Mouse (Mus musculus) right cerebral cortex, postnatal 36 days (tissue): ENCODE data around the gene Nt5c3b.

Experiments
- DNase-seq, 2 experiments: peaks; one replicate each; pipeline ENCODE4 v3.0.0; 2022; ENCODE audit warnings: low spot score in 2 of 2, mixed read lengths in 1 of 2

Gene Nt5c3b

DNA sequence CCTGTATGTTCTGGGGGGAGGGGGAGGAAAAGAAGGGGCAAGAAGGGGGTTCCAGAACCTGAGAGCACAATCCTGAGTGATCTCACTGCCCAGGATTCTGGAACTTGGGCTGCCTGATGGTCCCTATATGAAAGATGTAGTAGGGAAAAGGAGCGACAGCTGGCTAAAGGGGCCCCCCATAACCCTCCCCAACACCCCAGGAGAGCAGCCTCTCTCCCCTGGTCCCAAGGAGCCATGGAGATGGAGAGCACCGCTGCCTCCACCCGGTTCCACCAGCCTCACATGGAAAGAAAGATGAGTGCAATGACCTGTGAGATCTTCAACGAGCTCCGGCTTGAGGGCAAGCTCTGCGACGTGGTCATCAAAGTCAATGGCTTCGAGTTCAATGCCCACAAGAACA lies at the start of gene Nt5c3b, which contains the start of gene Klhl10:
TSS of gene Nt5c3b (minus strand) at position 12 of the 400 bp plus-strand sequence.
TSS of gene Klhl10 (plus strand) at position 121 of the 400 bp plus-strand sequence.
- no peak for DNase-seq

GRCm38 (mm10) chr11:100490951-100491350 lies 49.3 kb upstream of the Nt5c3b start:
- no peak for DNase-seq

DNA sequence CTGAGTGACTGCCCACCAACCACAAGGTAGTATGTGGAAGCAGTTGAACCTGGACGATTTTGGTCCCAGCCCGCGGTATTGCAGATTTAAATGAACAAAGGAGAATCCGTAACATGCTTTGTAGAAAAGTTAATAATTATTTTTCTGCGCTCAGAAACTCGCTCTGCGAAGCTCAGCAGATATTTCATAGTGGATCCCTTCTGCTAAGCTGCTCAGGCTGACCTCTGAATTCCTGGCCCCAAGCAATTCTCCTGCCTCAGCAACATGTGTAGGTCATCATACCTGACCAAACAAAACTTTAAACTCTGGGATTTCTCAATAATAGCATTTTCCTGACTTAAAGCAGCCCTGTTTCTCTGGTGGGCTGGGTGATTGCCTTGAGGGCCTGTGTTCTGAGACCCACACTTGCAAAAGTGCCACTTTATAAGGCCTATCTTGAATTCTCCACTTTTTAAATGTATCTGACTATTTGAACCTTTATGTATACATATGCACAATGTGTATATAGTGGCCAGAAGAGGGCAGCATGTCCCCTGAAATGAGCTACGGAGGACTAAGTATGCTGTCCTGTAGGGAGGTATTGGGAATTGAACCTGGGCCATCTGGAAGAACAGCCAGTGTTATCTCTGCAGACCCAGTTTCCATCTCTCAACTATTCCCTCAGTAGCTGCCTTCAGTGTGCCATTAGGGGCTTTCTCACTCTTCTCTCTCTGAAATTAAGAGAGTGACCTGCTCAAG lies 44.4 kb upstream of the Nt5c3b start:
- no peak for DNase-seq

- no peak for DNase-seq
Observed at GRCm38 (mm10) chr11:100484461-100484860, 42.9 kb upstream of the Nt5c3b start.

DNA sequence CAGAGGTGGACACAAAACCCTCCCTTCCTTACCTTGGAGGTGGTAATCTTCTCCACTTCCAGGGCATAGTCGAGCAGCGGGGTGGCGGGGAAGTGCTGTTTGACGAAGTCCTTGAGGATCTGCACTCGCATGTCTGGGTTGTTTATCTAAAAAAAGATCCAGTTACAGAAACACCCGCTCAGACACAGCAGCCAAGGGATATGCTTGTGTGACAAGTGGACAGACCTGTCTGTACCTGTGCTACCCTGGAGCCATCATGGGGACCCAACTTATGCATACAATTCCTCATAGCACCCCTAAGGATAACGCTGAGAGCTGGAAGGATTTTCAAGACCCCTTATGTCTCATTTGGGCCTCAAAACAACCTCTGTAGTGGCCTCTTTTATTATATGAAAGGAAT lies 37.5 kb upstream of the Nt5c3b start:
- DNase-seq = no peak

GRCm38 (mm10) chr11:100476281-100476680 lies 34.7 kb upstream of the Nt5c3b start:
- DNase-seq = no peak

GRCm38 (mm10) chr11:100472935-100473295 lies 31.3 kb upstream of the Nt5c3b start:
- no peak for DNase-seq

GRCm38 (mm10) chr11:100472197-100472934 lies 30.8 kb upstream of the Nt5c3b start, which contains the start of gene Klhl11:
Klhl11 (minus strand) TSS chr11:100472741.
- DNase-seq = peak; percentile 79 to 83

DNA sequence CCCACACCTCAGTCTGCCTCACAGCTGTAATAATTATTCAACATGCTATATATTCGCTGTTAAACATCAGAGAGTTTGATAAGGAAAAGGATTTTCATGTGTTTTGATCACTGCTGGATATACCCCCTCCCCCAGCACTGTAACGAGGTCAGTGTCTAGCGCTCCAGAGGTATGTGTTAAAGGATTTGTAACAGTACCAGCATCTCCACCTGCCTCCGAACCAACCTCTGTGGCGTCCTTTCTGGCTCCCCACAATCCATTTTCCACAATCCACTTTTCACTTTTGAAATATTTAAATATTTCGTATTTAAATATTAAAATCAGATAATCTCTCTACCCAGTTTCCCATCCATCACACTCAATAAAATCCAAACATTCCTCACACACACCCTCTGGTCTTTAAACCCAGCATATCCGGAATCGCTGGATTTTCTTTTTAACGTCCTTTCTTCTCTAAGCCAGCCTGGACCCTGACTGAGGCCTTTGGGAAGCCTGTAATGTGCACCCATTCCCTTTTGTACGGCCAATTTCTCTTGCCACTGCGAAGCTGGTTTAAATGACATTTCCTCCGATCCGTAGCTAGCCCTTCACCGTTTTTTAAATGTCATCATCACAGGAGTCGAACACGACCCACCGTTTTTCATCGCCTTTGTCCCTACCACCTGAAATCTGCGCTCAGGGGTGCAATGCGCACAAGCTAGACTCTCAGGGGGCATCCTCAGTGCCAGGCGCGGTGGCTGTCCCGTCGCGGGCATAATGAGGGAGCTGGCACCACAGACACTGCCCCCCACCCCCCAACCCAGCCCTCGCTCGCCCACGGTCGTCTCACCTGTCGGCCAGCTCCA lies 30.0 kb upstream of the Nt5c3b start:
- DNase-seq = no peak

DNA sequence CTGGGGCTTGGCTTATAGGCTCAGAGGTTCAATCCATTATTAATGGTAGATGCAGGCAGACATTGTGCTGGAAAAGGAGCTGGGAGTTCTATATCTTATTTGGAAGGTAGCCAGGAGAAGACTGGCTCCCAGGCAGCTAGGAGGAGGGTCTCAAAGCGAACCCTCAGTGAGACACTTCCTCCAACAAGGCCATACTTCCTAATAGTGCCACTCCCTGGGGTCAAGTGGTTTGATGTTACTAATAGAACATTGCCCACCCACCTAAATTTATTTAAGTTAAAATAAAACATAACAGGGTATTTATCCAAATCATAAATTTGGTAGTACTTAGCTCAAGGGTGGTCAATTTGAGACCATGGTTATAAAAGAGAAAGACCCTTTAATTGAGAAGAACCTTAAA lies 24.2 kb upstream of the Nt5c3b start:
- no peak for DNase-seq

DNA sequence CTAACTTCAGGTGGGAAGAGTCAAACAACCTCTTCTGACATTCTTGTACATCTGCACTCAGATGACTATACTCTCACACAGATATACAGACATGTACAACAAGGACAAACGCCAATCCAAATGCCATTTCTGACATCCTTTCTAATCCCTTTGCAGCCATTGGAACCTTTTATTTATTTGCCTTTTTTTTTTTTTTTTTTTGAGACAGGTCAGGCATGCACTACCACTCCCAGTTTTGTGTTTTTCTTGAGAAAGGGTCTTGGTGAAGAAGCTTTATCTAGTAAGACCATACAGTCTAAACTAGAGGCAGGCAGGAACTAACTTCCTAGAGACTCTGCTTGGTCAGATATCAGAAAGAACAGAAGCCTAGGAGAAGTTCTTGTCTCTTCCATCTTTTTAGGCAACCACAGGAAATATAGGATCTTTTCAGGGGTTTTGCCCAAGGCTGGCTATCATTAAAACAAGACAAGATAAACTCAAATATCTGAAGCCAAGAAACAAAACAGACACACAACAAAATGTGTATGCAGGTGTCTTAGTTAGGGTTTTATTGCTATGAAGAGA lies 23.7 kb upstream of the Nt5c3b start:
- DNase-seq = no peak

DNA sequence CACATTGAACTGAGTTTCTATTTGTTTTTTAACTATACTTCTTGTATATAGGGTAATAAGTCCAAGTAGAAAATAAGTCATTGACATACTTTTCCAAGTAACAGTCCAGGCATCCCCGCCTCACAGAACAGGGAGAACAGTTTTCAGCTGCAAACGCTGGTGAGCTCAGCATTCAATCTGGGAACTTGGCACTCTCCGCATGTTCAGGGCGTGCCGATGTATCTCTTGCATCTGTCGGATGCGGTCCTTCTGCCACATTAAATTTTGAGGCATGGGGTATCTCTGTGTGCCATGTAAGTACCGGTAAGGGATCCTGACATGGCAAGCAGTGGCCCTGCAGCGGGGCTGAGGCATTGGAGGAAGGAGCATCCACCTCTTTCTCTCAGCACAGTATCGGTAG lies 21.1 kb upstream of the Nt5c3b start:
- no peak for DNase-seq

GRCm38 (mm10) chr11:100457711-100458110 lies 16.1 kb upstream of the Nt5c3b start:
- no peak for DNase-seq

DNA sequence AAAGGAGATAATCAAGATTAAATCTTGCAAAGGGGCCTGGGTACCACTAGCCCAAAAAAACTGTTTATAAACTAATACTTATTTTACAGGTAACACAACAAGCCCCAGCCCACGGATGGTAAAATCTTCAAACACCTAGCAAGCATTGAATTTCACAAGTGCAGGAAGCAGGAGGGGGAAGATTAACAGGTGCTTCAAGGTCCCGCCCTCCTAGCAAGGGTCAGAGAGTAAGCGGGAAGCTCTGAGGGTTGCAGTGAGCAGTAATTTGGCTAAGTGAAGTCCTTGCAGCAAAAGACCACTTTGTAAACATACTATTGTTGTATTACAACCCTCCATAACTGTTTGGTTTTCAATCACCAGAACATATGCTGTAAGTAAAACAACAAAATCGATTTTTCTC lies 15.6 kb upstream of the Nt5c3b start:
- no peak for DNase-seq

DNA sequence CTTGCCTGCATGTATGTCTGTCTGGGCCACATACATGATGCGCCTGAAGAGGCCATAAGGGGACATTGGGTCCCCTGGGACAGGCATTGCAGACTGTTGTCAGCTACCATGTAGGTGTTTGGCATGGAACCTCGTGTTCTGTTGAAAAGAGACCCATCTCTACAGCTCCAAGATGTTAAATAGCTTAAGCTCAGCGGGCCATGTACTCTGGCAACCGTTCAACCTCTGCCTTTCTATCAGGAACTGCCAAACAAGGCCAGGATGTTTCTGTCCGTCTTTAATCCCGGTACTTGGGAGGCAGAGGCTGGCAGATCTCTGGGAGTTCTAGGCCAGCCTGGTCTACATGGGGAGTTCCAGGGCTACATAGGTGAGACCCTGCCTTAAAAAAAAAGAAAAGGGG lies 1.0 kb upstream of the Nt5c3b start:
- no peak for DNase-seq

- peak; percentile 75 to 78 for DNase-seq
Observed at GRCm38 (mm10) chr11:100440691-100441522, 701 bp downstream of the Nt5c3b start.

GRCm38 (mm10) chr11:100437901-100438300 lies 3.7 kb downstream of the Nt5c3b start:
- DNase-seq = no peak

GRCm38 (mm10) chr11:100435678-100436246 lies 5.8 kb downstream of the Nt5c3b start:
- no peak for DNase-seq

DNA sequence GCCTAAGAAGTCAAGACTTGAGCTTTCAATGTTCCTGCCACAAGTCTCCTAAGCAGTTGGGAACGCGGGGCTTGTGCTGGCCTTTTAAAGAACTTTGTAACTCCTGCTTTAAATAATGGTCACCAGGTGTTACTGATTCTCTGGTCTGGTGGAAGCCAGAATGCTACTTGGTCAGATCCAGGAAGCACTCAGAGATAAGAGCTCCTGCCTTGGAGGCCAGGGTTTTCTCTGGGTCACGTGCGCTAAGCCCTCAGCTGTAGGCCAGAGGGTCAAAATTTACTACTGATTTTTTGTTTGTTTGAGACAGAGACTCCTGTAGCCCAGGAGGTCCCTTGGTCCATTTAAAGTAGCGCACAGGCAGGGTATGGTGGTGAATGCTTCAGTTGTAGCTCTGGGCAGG lies 9.6 kb downstream of the Nt5c3b start:
- DNase-seq = no peak

DNA sequence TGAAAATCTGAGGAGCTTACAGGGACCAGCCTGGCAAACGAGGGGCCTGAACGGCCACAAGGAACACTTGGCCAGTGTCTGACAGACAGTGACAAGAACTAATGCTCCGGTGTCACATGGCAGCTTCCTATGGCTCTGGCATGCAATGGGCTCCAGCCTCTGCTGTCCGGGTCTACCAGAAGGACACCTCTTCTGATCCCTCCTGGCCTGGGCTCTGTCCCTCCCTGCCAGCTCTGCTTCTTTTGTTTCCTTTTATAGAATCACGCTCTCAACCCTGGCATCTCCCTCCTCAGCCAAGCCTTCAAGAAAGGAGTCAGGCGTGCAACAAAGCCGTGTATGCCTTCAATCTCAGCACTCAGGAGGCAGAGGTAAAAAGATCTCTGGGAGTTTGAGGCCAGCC lies 11.6 kb downstream of the Nt5c3b start:
- no peak for DNase-seq
